Mouse (Mus musculus): ENCODE measurements around the gene Arrb1.

GRCm38 (mm10) chr7:99500655-99501054 is 34.6 kb upstream of the Arrb1 start:
- TF ChIP-seq CTCF (IDR thresholded peaks at IDR 0.05; ENCODE audit: low read depth, low read length) (no peak), POLR2A (IDR thresholded peaks at IDR 0.05; ENCODE audit: extremely low read depth, insufficient read depth, low read length) (no peak)

All from liver, adult 2 months (tissue).